Mouse (Mus musculus): ENCODE results near the gene Plcd1. TPM values are rescaled to one million over a fixed set of nuclear protein-coding genes. Genes with fewer than 3 reads are reported as not detected.

The Plcd1 gene
- total RNA-seq, 4 experiments from 2014 or later: 4.2 to 7.8 (median 6.3) TPM

DNA sequence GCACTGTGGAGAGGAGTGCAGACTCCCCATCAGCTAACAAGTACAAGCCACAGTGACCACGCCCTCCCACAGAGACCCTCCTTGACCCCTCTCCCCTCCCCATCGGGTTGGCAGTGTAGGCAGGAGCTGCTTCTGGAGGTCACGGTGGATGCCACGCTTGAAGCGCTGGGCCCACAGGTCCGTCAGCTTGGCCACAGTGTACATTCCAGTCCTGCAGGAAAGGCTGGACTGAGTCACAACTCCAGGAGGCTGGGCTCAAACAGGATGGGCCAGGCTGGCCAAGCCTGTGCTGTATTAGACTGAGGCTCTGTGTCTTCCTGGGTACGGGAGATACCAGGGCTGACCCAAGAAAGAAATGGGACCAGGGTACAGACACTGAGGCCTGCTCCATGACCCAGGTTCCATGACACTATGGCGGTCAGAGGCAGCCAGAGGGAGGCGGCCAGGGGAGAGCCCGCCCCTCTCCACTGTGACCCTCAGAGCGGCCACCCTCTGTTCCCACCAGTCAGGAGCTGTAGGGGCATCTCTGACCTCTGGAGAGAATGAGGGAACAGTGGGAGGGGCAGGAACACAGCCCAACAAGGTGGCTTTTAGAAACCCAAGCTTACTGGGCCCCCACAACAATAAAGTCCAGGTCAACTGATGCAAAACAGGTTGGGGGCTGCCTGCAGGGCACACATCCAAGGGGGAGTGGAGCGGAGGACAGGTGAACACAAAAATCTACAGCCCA, 1.6 kb downstream of the Plcd1 start:
- no peak for DNase-seq (ENCODE audit: low spot score in 2 of 2)

DNA sequence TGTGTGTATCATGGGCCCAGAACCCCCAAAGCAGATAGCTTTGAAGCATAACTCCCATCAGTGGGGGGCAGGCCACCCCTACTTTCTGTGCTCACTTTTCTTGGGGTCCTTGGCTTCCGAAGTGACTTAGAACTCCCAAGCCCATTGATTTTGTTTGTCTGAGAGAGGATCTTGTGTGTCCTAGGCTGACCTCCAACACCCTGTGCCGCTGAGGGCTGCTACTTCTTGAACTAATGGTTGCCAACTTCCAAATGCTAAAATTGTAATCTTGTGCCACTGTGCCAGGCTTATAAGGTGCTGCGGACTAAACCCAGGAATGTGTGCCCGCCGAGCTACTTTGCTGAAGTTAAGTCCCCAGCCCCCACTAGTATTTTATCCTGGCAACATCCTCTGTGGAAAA, 2.8 kb downstream of the Plcd1 start:
- DNase-seq (ENCODE audit: low spot score in 2 of 2): no peak

DNA sequence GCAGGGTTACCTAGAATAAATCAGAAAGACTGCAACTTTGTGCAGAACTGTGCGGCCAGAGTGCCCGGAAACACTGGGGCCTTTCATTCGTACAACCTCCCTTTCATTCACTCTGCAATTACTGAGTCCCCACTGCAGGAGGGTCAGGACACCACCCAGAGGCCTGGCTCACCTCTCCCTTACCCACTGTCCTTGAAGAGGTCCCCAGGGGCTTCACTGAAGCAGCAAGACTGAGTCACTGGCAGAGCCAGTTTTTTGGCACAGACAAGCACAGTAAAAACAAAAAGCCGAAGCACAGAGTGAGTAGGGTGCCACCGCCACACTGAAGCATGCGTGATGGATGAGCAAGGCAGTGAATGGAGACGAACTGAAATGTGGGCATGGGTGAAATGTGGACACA, 3.9 kb downstream of the Plcd1 start:
- no peak for DNase-seq (ENCODE audit: low spot score in 2 of 2)

DNA sequence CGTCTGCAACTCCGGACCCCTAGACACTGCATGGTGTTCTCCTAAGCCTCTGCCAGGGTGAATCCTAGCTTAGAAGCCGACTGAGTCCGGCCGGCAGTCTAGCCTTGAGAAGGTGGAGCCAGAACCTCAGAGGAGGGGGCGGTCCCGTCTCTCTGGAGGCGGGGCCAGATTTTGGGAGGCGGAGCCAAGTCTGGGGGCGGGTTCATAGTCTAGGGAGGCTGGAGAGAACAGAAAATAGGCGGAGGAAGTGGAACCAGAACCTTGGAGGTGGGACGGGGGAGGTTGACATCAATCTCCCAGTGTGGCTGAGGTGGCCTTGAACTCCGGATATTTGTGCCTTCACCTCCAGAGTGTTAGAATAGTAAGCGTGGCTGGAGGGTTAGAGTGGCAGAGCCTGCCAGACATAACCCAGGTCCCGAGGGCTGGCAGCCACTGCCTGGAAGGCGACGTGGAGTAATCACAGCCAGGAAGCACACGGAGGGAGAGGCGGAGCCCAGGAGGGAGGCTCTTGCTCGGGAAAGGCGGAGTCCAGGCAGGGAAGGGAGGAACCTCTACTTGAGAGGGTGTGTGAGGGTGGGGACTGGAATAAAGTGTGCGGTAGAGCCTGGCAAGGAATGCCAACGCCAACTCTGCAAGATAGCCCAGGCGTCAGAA, 5.0 kb downstream of the Plcd1 start:
- peak; percentile 84 to 85 for DNase-seq (ENCODE audit: low spot score in 2 of 2)

DNA sequence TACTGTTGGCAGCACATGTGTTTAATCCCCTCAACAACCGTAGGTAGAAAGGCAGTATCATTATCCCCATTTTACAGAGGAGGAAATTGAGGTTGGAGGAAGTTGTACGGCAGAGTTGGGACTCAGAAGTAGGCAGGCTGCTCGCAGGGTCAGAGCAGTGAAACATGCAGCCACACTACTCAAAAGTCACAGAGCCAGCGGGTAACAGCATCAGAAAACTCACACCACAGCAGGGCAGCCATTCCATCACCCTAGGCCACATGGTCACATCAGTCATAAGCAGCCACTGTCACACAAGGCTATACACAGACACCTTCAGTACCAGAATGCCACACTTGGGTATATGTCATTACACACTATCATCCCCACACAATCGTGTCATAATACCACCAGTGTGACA, 6.0 kb downstream of the Plcd1 start:
- no peak for DNase-seq (ENCODE audit: low spot score in 2 of 2)

DNA sequence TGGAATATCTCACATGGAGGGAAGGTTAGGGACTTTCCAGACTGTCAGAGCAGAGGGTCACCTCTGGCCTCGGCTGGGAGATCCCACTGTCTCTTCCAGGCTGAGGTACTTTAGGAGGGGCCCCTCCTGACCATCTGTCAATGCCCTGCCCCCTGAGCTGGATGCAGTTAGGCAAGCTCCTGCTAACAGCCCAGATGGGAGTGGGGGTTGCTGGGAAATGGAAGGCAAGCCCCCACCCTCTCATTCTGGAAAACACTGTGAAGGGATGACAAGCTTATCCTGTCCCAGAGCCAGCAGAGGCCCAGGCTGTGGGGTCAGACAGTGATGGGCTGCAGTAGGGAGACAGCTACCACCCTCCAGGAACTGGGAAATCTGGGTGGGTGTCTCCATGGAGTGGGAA, 6.9 kb downstream of the Plcd1 start:
- DNase-seq (ENCODE audit: low spot score in 2 of 2): no peak

DNA sequence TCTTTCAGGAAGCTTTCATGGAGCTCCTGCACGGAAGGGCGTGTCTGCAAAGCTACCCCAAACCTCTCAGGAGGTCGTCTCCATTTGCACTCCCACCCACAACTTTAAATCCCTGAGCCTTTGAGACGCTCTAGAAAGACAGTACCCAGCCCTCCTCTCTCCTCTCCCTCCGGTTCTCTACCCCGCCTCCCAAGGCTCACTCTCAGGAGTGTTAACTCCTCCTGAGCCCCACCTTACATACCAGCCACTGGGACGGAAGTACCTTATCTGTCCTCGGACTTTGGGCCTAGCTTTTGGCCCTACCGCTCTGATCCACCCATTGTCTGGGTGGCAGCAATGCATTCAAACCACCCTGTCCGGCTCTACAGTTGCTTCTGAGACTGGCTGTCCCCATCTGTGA, 9.3 kb downstream of the Plcd1 start:
- no peak for DNase-seq (ENCODE audit: low spot score in 2 of 2)

DNA sequence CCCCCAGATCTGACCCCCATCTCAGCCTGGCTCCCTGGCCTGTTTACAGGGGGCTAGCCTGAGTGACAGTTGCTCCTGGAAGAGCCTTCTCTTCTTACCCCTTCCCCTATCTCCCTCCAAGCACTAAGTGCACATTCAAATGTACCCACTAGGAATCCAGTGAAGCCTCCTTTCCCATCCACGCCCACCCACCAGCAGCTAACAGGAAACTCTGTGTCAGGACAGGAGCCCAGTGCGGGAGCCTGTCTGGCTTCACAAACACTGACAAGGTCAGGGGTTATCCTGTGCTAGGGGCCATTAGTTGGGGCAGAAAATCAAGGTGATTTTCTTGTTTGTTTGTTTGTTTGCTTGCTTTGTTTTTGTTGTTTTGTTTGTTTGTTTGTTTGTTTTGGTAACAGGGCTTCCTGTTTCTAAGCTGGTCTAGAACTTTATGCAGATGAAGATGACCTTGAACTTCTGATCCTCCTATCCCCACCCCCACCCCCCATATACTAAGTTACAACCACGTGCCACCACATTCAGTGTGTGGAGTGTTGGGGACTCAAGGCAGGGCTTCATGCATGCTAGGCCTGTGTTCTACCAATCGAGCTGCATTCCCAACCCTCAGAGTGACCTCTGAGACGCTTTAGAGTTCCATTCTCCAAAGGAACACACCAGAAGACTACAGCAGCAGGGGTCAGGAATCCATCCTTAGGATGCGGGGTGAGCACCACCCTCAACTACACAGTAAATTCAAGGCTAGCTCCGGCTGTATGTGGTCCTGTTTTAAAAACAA, 10.5 kb downstream of the Plcd1 start:
- no peak for DNase-seq (ENCODE audit: low spot score in 2 of 2)

DNA sequence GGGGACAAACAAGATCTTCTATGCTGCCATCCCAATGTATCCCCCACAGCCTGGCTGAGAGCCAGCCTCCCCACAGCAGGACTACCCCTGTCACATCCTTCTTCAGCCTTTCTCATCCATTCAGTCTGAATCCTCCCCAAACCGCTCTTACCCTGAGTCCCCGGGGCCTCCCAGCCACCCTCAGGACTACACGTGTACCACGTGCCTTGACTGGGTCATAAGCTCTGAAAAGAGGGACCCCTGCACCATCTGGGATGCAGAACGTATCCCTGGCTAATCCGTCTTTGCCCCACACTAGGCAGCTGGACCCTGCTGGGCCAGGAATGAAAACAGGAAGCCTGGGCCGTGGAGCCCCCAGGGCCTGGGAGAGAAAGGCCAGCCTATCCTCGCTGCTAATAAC, 11.3 kb downstream of the Plcd1 start:
- no peak for DNase-seq (ENCODE audit: low spot score in 2 of 2)

DNA sequence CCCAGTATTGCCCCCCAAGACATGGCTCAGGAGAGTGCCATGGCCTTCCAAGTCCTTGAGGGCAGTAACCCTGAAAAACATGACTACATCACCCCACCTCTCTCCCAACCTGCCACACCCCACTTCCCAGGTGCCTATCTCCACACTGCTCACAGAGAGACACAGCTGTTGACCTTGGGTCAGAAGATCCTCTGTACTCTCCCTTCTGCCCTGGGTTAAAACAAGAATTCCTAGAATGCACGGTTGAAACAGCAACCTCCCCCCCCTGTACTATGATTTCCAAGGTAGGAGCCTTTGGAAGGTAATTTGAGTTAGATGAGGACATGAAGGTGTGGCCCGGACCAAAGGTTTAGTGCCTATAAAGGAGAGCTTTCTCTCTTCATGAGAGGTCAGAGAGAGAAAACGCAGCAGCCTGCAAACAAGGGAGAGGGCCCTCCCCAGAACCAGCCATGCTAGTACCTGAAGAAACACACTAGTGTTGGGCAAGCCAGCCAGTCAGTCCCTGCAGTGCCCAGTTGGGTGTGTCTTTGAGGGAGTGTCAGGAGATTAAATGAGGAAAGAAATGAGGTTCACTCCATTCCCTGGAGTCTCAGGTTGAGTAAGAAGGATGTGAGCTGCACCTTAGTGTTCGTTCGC, 13.1 kb downstream of the Plcd1 start:
- no peak for DNase-seq (ENCODE audit: low spot score in 2 of 2)

DNA sequence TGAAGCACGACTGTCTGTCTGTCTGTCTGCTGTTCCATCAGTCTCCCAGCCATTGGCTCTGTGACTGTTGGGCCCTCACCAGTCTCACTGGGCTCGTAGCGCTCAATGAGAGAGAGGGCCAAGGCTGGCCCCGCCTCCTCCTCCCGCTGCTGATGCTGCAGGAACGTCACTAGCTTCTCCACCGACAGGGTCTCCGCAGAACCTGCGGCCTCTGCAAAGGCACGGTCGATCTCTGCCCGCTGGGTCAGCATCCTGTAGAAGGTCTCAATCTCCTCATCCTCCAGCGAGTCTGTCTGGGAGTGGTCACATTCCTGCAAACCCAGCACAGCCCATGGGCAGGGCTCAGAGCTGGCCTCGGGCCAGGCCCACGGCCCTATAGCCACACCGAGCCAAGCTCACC, 17.6 kb downstream of the Plcd1 start:
- DNase-seq (ENCODE audit: low spot score in 2 of 2): no peak

DNA sequence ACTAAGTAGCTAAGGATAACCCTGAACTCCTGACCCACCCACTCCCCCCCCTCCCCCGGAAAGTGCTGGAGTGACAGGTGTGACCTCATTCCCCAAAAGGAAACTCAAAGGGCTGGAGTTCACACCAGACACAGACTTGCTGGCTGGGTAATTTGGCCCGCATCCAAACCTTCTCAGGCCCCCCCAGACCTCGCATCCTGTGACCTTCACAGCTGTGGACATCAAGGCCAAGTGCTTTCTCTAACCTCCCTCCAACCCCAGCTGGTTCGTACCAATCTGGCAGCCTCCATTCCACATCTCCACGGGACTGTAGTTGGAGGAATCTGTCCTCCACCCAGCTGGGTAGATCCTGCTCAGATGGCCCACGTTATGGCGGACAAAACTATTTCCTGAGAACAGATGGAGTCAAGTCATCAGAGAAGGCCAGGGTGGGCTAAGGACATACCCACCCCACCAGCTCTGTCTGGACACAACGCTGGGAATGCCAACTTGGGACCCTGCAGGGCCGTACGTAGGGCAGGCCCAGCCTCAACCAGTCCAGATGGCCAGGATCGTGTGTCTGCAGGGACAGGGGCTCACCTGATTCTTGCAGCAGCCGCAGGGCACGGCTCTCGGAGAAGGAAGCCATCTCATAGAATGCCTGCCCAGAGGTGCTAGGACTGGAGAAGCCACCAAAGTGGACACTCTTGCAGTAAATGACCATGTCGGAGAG, 20.0 kb downstream of the Plcd1 start:
- DNase-seq (ENCODE audit: low spot score in 2 of 2): no peak

DNA sequence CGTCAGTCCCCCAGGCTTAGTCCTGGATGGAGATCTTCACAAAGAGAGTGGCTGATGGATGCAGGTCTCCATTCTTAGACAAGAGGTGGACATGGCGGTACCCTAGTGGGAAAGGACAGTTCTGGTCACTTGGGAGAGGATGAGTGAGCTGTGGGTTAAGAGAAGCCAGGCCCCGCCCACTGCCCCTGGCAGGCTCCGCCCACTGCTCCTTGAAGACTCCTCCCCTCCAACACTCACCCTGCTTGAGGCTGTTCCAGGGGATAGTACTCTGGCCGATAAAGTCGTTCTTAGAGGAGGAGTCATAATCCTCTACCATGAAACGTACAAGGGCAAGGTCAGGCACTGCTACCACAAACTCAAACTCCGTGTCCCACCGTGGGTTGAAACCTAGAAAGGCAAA, 21.5 kb downstream of the Plcd1 start:
- DNase-seq (ENCODE audit: low spot score in 2 of 2): no peak

DNA sequence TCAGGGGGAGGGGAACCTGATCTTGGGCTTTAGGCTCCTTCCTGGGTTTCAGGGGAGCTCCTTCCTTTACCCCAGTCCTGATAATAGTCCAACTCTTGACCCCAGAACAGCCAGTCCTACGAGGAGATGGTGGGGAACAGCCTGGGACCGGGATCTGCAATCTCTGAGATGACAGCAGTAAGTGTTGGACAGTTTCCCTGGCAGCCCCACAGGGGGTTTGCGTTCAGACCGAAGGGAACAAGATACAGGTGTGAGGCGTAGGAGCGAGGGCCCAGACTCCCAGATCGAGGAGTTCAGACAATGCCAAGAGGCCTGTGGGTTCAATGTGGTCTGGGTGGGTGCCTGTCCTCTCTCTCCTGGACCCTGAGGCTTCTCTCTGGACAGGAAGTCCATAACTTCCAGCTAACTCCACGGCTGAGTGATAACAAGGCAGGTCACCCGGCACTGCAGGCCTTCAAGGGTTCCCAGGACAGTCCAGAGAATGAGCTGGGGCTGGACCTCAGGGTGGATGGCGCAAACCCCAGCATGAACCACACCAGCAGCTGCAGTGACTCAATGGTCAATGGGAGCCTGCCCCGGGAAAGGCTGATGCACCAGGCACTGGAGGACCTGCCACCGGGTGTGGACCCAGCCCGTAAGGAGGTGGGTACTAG, 23.0 kb downstream of the Plcd1 start:
- no peak for DNase-seq (ENCODE audit: low spot score in 2 of 2)

DNA sequence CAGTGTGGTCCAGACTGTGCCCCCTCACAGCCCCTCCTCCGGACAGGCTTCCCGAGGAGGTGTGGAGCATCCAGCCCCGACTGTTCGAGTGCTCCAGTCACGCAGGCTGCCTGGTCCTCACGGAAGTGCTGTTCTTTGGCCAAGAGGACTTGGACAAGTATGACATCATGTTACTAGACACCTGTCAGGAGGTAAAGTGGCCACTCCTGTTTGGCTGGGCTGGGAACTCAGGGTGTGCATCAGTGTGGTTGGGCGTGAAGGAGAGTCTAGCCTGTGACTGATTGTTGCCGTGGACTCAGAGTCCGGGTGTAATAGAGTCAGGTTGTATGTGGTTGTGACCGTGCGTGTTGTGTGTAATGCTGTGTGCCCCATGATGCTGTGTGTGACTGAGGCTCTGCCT, 25.0 kb downstream of the Plcd1 start:
- DNase-seq (ENCODE audit: low spot score in 2 of 2): no peak

DNA sequence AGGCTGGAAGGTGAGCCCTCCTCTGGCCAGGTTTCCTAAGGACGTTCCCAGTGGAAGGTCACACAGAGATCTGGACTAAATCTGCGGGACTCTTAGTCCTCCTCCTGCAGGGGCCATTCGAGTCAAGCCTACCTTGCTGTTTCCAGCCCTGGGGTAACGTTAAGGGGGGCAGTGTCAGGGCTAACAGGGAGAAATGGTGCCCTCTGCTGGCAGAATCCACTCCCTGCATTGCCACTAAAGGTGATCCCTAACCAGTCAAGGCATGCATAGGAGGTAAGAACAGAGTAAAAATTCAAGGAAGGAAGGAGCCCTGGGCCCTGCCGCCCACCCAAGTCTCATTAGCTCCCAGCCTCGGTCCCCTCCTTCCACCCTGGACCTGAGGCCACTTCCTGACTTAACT, 25.7 kb downstream of the Plcd1 start:
- peak; percentile 67 to 69 for DNase-seq (ENCODE audit: low spot score in 2 of 2)

DNA sequence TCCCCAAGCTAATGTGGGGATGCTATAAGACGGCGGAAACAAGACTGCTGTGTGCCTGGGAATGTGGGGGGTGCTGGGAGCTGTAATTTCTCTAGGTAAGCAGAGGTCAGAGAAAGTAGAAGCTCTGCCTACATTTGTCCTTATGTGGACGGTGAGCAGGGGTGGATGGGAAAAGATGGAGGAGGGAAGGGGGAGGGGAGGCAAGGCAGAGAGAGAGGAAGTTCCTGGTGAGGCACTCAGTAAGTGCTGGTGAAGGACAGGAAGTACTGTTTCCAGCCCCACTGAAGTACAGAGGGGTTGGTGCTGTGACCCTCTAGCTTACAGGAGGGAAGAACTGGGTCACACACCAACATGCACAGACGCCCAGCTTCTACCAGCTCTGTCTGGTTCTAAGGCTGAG, 29.0 kb downstream of the Plcd1 start:
- no peak for DNase-seq (ENCODE audit: low spot score in 2 of 2)

DNA sequence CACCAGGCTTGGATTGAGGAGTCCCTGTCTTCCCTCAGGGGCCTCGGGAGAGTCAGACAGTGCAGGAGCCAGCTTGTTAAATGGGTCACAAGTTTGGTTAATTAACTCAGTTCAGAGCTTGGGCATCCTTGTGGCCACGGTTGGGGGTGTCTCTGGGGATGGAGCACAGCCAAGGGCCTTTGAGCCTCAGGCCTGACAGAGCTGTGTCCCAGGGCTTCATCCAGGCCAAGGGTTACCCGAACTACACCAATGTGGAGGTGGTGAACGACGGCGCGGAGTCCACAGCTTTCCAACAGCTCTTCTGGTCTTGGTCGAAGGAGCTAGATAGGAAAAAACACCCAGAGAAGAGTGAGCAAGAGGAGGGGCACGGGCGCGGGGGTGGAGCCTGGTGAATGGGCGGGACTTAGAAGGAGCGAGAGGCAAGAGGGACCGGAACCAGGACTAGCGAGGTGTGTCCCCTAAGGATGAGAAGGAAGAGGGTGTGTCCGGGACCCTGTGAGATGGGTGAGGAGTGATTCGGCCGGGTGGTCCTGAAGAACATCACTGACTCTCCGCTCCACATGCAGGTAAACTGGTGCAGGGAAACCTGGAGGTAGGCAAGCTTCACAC, 30.2 kb downstream of the Plcd1 start:
- DNase-seq (ENCODE audit: low spot score in 2 of 2): no peak

DNA sequence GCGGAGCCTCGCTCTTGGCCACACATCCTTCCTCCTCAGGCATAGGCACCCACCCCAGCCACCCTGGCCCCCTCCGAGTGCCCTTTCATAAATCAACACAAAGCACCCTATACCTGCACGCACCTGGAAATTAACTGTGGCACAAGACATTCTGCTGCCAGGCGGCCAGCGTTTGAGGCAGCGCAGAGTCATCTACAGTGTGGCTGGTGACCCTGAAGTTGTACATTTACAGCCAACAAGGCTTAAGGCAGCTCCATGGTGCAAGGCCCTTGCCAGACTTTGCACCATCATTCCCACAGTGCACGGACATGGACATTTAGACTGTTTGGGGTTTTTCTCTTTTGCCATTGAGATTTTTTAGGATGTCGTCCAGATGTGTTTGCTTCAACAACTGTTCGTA, 32.6 kb downstream of the Plcd1 start:
- DNase-seq (ENCODE audit: low spot score in 2 of 2): no peak

DNA sequence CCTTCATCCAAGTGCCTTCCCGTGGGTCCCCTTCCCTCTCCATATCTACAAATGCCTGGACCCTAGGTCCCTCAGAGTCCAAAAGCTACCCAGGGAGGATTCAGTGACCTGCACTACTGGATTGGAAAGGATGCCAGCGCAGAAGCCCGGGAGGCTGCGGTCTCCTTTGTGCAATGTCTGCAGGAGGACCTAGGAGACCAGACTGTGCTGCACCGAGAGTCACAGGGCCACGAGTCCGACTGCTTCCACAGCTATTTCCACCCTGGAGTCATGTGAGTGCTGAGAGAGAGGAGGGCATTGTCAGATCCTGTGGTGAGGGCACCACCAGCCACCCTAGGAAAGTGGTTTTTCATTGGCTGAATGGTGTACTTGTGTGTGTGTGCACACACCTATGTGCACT, 35.1 kb downstream of the Plcd1 start:
- no peak for DNase-seq (ENCODE audit: low spot score in 2 of 2)

DNA sequence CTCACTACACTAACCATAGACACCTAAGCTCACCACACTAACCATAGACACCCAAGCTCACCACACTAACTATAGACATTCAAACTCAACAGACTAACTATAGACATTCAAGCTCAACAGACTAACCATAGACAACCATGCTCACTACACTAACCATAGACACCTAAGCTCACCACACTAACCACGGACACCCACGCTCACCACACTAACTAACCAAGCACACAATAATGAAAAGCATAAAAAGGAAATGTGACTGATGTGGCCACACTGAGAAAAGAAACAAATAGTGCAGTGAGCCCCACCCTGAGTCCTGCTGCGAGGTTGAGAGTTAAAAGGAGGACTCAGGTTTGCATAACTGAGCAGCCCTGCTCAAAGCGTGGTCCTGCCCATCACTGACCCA, 38.0 kb downstream of the Plcd1 start:
- no peak for DNase-seq (ENCODE audit: low spot score in 2 of 2)
